Mouse (Mus musculus): Measurements from ENCODE around the gene Zcchc9. TPM values are rescaled to one million over a fixed set of nuclear protein-coding genes. Genes with fewer than 3 reads are reported as not detected.

Gene Zcchc9
- polyA plus RNA-seq, 1 experiment = 8.3 TPM

- Histone ChIP-seq H3K27me3 (ENCODE audit: control insufficient read depth, insufficient read depth, low read length) (no peaks in the 10 kb centered on the region), H3K27ac (ENCODE audit: insufficient read depth, low read length) (no peak overlapping the region), H3K4me1 (ENCODE audit: control insufficient read depth, insufficient read depth, insufficient read length) (no peaks in the 10 kb centered on the region), H3K36me3 (ENCODE audit: control insufficient read depth, insufficient read depth, low read length) (no peaks in the 10 kb centered on the region), H3K4me3 (ENCODE audit: extremely low read depth, insufficient read depth, insufficient read length) (no peak overlapping the region)
- TF ChIP-seq CTCF (IDR thresholded peaks at IDR 0.05; ENCODE audit: extremely low read depth, insufficient read depth, insufficient read length, insufficient replicate concordance) (no peak), POLR2A (IDR thresholded peaks at IDR 0.05; ENCODE audit: low read depth, low read length) (no peak)
- WGBS = 94% methylated on average over 6 of the region's 6 CpGs
- no peak for DNase-seq (ENCODE audit: low read depth in 1 of 2, low spot score in 2 of 2)
Observed at GRCm38 (mm10) chr13:91761654-91762445, 45.7 kb downstream of the Zcchc9 start.

GRCm38 (mm10) chr13:91760302-91761050, 47.0 kb downstream of the Zcchc9 start:
- 80% methylated on average over 8 of the region's 8 CpGs for WGBS
- Histone ChIP-seq H3K27ac (ENCODE audit: insufficient read depth, low read length) (no peak overlapping the region), H3K36me3 (ENCODE audit: control insufficient read depth, insufficient read depth, low read length) (no peaks in the 10 kb centered on the region), H3K4me1 (ENCODE audit: control insufficient read depth, insufficient read depth, insufficient read length) (no peaks in the 10 kb centered on the region), H3K4me3 (ENCODE audit: extremely low read depth, insufficient read depth, insufficient read length) (no peak overlapping the region), H3K27me3 (ENCODE audit: control insufficient read depth, insufficient read depth, low read length) (no peaks in the 10 kb centered on the region)
- TF ChIP-seq CTCF (IDR thresholded peaks at IDR 0.05; ENCODE audit: extremely low read depth, insufficient read depth, insufficient read length, insufficient replicate concordance) (no peak), POLR2A (IDR thresholded peaks at IDR 0.05; ENCODE audit: low read depth, low read length) (no peak)
- no peak for DNase-seq (ENCODE audit: low read depth in 1 of 2, low spot score in 2 of 2)

GRCm38 (mm10) chr13:91759791-91760190, 47.7 kb downstream of the Zcchc9 start:
- 77% methylated on average over 8 of the region's 8 CpGs for WGBS
- no peaks in the 10 kb centered on the region for H3K27me3 ChIP-seq (ENCODE audit: control insufficient read depth, insufficient read depth, low read length)
- no peak for DNase-seq (ENCODE audit: low read depth in 1 of 2, low spot score in 2 of 2)
- no peaks in the 10 kb centered on the region for H3K36me3 ChIP-seq (ENCODE audit: control insufficient read depth, insufficient read depth, low read length)
- TF ChIP-seq CTCF (IDR thresholded peaks at IDR 0.05; ENCODE audit: extremely low read depth, insufficient read depth, insufficient read length, insufficient replicate concordance) (no peak), POLR2A (IDR thresholded peaks at IDR 0.05; ENCODE audit: low read depth, low read length) (no peak)
- no peak overlapping the region for H3K4me3 ChIP-seq (ENCODE audit: extremely low read depth, insufficient read depth, insufficient read length)
- H3K4me1 ChIP-seq (ENCODE audit: control insufficient read depth, insufficient read depth, insufficient read length) = no peaks in the 10 kb centered on the region
- H3K27ac ChIP-seq (ENCODE audit: insufficient read depth, low read length) = no peak overlapping the region

- H3K27me3 ChIP-seq (ENCODE audit: control insufficient read depth, insufficient read depth, low read length) = no peaks in the 10 kb centered on the region
- H3K27ac ChIP-seq (ENCODE audit: insufficient read depth, low read length) = no peak overlapping the region
- WGBS = 87% methylated on average over 7 of the region's 7 CpGs
- H3K4me3 ChIP-seq (ENCODE audit: extremely low read depth, insufficient read depth, insufficient read length) = no peak overlapping the region
- H3K36me3 ChIP-seq (ENCODE audit: control insufficient read depth, insufficient read depth, low read length) = no peaks in the 10 kb centered on the region
- TF ChIP-seq CTCF (IDR thresholded peaks at IDR 0.05; ENCODE audit: extremely low read depth, insufficient read depth, insufficient read length, insufficient replicate concordance) = no peak
- no peak for TF ChIP-seq POLR2A (IDR thresholded peaks at IDR 0.05; ENCODE audit: low read depth, low read length)
- H3K4me1 ChIP-seq (ENCODE audit: control insufficient read depth, insufficient read depth, insufficient read length) = no peaks in the 10 kb centered on the region
- no peak for DNase-seq (ENCODE audit: low read depth in 1 of 2, low spot score in 2 of 2)
Observed at GRCm38 (mm10) chr13:91758316-91759048, 49.0 kb downstream of the Zcchc9 start.

- Histone ChIP-seq H3K27me3 (ENCODE audit: control insufficient read depth, insufficient read depth, low read length) (no peaks in the 10 kb centered on the region), H3K27ac (ENCODE audit: insufficient read depth, low read length) (no peak overlapping the region), H3K4me3 (ENCODE audit: extremely low read depth, insufficient read depth, insufficient read length) (no peak overlapping the region), H3K36me3 (ENCODE audit: control insufficient read depth, insufficient read depth, low read length) (no peaks in the 10 kb centered on the region), H3K4me1 (ENCODE audit: control insufficient read depth, insufficient read depth, insufficient read length) (no peaks in the 10 kb centered on the region)
- DNase-seq (ENCODE audit: low read depth in 1 of 2, low spot score in 2 of 2) = no peak
- WGBS = 91% methylated on average over 4 of the region's 4 CpGs
- TF ChIP-seq POLR2A (IDR thresholded peaks at IDR 0.05; ENCODE audit: low read depth, low read length) (no peak), CTCF (IDR thresholded peaks at IDR 0.05; ENCODE audit: extremely low read depth, insufficient read depth, insufficient read length, insufficient replicate concordance) (no peak)
Observed at GRCm38 (mm10) chr13:91756230-91756629, 51.3 kb downstream of the Zcchc9 start.

GRCm38 (mm10) chr13:91754762-91755161, 52.7 kb downstream of the Zcchc9 start:
- Histone ChIP-seq H3K27ac (ENCODE audit: insufficient read depth, low read length) (no peak overlapping the region), H3K4me3 (ENCODE audit: extremely low read depth, insufficient read depth, insufficient read length) (no peak overlapping the region), H3K36me3 (ENCODE audit: control insufficient read depth, insufficient read depth, low read length) (no peaks in the 10 kb centered on the region), H3K27me3 (ENCODE audit: control insufficient read depth, insufficient read depth, low read length) (no peaks in the 10 kb centered on the region), H3K4me1 (ENCODE audit: control insufficient read depth, insufficient read depth, insufficient read length) (no peaks in the 10 kb centered on the region)
- TF ChIP-seq CTCF (IDR thresholded peaks at IDR 0.05; ENCODE audit: extremely low read depth, insufficient read depth, insufficient read length, insufficient replicate concordance) (no peak), POLR2A (IDR thresholded peaks at IDR 0.05; ENCODE audit: low read depth, low read length) (no peak)
- DNase-seq (ENCODE audit: low read depth in 1 of 2, low spot score in 2 of 2) = no peak

Measured in spleen, adult 2 months (tissue).